Mouse (Mus musculus): ENCODE results near the gene Psmb8. TPM values are rescaled to one million over a fixed set of nuclear protein-coding genes. Genes with fewer than 3 reads are reported as not detected.
A peak's percentile ranks its signal among the peaks of the same experiment; 100 is the strongest.

Gene Psmb8
- 21.0 and 33.6 TPM in 2 replicates for total RNA-seq (2021)
- long read RNA-seq, experiment 1, transcript Psmb8-201 (6 exons, 1,628 nt), result major isoform, 46 of 69 reads
- long read RNA-seq, experiment 1, partial matches to known transcripts, result 2 of 69 reads
- long read RNA-seq, experiment 1, other reads (novel, unspliced or antisense), result 21 of 69 reads
- long read RNA-seq, experiment 2, transcript Psmb8-201 (6 exons, 1,628 nt), result major isoform, 27 of 42 reads
- long read RNA-seq, experiment 2, partial matches to known transcripts, result 2 of 42 reads
- long read RNA-seq, experiment 2, other reads (novel, unspliced or antisense), result 13 of 42 reads

GRCm38 (mm10) chr17:34196941-34197894 is at the start of gene Psmb8:
Psmb8 (plus strand) TSS chr17:34197721.
- DNase-seq, result peak; percentile 97

- peak; percentile 70 for DNase-seq
Measured at GRCm38 (mm10) chr17:34152923-34153322, 44.6 kb upstream of the Psmb8 start, which contains the start of gene H2-DMb1. H2-DMb1 (plus strand) TSS chr17:34153072.

GRCm38 (mm10) chr17:34155534-34155933 is 42.0 kb upstream of the Psmb8 start:
- no peak for DNase-seq

GRCm38 (mm10) chr17:34164202-34164895 is 33.2 kb upstream of the Psmb8 start:
- DNase-seq, result no peak

GRCm38 (mm10) chr17:34165033-34165730 is 32.3 kb upstream of the Psmb8 start:
- DNase-seq, result peak; percentile 29

GRCm38 (mm10) chr17:34169279-34169678 is 28.2 kb upstream of the Psmb8 start:
- peak; percentile 68 for DNase-seq

GRCm38 (mm10) chr17:34170487-34170876 is 27.0 kb upstream of the Psmb8 start:
- no peak for DNase-seq

GRCm38 (mm10) chr17:34170877-34171498 is 26.5 kb upstream of the Psmb8 start:
- peak; percentile 88 for DNase-seq

- no peak for DNase-seq
Measured at GRCm38 (mm10) chr17:34172528-34172927, 25.0 kb upstream of the Psmb8 start.

- no peak for DNase-seq
Measured at GRCm38 (mm10) chr17:34174075-34174474, 23.4 kb upstream of the Psmb8 start.

- no peak for DNase-seq
Measured at GRCm38 (mm10) chr17:34177179-34177578, 20.3 kb upstream of the Psmb8 start.

GRCm38 (mm10) chr17:34179019-34179418 is 18.5 kb upstream of the Psmb8 start:
- no peak for DNase-seq

GRCm38 (mm10) chr17:34179913-34180859 is 17.3 kb upstream of the Psmb8 start:
- no peak for DNase-seq

- DNase-seq, result no peak
Measured at GRCm38 (mm10) chr17:34183564-34184219, 13.8 kb upstream of the Psmb8 start.

- no peak for DNase-seq
Measured at GRCm38 (mm10) chr17:34185526-34185925, 12.0 kb upstream of the Psmb8 start.

GRCm38 (mm10) chr17:34186885-34187260 is 10.6 kb upstream of the Psmb8 start:
- DNase-seq, result peak; percentile 34

GRCm38 (mm10) chr17:34187261-34187916 is 10.1 kb upstream of the Psmb8 start, which contains the start of the genes Tap1 and Psmb9:
Tap1 (plus strand) TSS chr17:34187553.
Psmb9 (minus strand) TSS chr17:34187764.
- DNase-seq, result peak; percentile 99

- DNase-seq, result peak; percentile 70
Measured at GRCm38 (mm10) chr17:34188010-34188409, 9.5 kb upstream of the Psmb8 start.

GRCm38 (mm10) chr17:34188986-34189385 is 8.5 kb upstream of the Psmb8 start:
- no peak for DNase-seq

Measured in adrenal gland, postnatal 14 days (tissue).